Mouse (Mus musculus): ENCODE results near the gene Topbp1.

GRCm38 (mm10) chr9:103363730-103364417 lies 58.9 kb downstream of the Topbp1 start:
- no peak for TF ChIP-seq POLR2A (IDR thresholded peaks at IDR 0.05; ENCODE audit: extremely low read depth, insufficient read depth, low read length)
- TF ChIP-seq CTCF (IDR thresholded peaks at IDR 0.05; ENCODE audit: low read depth, low read length) = no peak

Data from liver, adult 2 months (tissue).